Mouse (Mus musculus) hindbrain, embryonic 13.5 days (tissue): ENCODE measurements at regions not wholly inside any gene's neighbourhood (a gene's known extent, or its start where the extent isn't known, plus 50 kb on each side); places are given as distances from the start of the nearest gene placed in this dataset.

Experiments used
- ATAC-seq: fragments of 200-750 bp; cut with Nextera tagmentation; 2 replicates; pipeline ENCODE4 v1.8.0; 2017; ENCODE audit warnings: moderate TSS enrichment; ENCODE audit not compliant: low FRiP score
- H3K27ac ChIP-seq: fragments of 300-500 bp; sonication (generic); 2 replicates; pipeline ENCODE4 v1.5.1; 2015; ENCODE audit warnings: inconsistent platforms, mild to moderate bottlenecking, moderate library complexity
- H3K27me3 ChIP-seq: fragments of 300-500 bp; sonication (generic); 2 replicates; pipeline ENCODE4 v1.6.1; 2015; ENCODE audit warnings: mild to moderate bottlenecking, inconsistent platforms
- H3K36me3 ChIP-seq: fragments of 300-500 bp; sonication (generic); 2 replicates; pipeline ENCODE4 v1.6.1; 2015; ENCODE audit warnings: mild to moderate bottlenecking, inconsistent platforms
- H3K4me1 ChIP-seq: fragments of 300-500 bp; sonication (generic); replicated peaks from 2 replicates; pipeline ENCODE4 v1.6.1; 2015; ENCODE audit warnings: inconsistent platforms
- H3K4me2 ChIP-seq: fragments of 300-500 bp; sonication (generic); 2 replicates; pipeline ENCODE4 v1.6.1; 2015; ENCODE audit warnings: inconsistent platforms, mild to moderate bottlenecking, moderate library complexity
- H3K4me3 ChIP-seq: fragments of 300-500 bp; sonication (generic); 2 replicates; pipeline ENCODE4 v1.5.1; 2015; ENCODE audit warnings: mild to moderate bottlenecking, inconsistent platforms
- H3K9ac ChIP-seq: fragments of 300-500 bp; sonication (generic); 2 replicates; pipeline ENCODE4 v1.6.1; 2015; ENCODE audit warnings: mild to moderate bottlenecking, inconsistent platforms
- H3K9me3 ChIP-seq: fragments of 300-500 bp; sonication (generic); 2 replicates; pipeline ENCODE4 v1.6.1; 2016; ENCODE audit warnings: inconsistent platforms
- whole genome bisulfite sequencing: fragments of 180-500 bp; shearing (Covaris S2); methylation state at CpG from one replicate; pipeline ENCODE4 v1.1.7; 2015; 5-methylcytosine and 5-hydroxymethylcytosine counted together

DNA sequence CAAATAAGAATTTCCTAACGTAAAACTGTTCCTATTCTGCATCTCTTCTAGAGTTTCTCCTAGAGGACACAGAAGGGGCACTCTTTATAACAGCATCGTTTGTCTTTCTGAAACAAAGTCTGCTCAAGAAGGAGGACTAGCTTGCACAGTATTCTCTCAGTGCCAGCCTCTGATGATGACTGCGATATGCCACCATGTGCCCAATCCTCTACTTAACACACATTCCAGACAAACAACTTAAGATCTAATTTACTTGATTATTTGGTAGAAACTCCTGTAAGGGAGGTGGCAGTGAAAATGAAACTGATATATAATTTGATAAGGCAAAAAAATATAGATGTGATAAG is 139.9 kb downstream of the Klf6 start:
- 78% methylated on average over 3 of the region's 3 CpGs for WGBS
- no peak overlapping the region for H3K4me3 ChIP-seq
- H3K4me1 ChIP-seq, result peaks cover 6% of the 10 kb centered on the region; the same call in 1 of the 2 replicates
- no peak overlapping the region for H3K4me2 ChIP-seq
- no peaks in the 10 kb centered on the region for H3K9me3 ChIP-seq
- no peak overlapping the region for H3K27ac ChIP-seq
- ATAC-seq, result no peak
- no peaks in the 10 kb centered on the region for H3K36me3 ChIP-seq
- no peaks in the 10 kb centered on the region for H3K27me3 ChIP-seq
- H3K9ac ChIP-seq, result no peak overlapping the region

DNA sequence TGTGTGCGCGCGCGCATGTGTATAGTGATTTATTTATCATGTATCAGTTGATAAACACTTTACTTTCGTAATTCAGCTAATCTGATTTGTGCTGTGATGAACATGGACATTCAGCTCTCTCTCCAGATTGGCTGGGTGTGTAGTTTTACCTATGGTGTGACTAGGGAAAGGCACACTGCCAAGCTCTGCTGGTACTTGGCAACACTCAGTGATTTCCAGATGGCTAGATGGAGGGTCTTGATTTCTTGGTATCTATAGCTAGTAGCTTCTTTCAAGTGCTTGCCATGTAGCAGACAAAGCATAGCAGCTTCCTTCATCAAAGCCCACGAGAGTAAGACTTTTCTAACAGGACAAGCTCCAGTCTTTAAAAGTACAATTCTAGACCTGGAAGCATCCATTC is 144.6 kb downstream of the Klf6 start:
- Histone ChIP-seq H3K4me2 (no peak overlapping the region), H3K9ac (no peak overlapping the region), H3K36me3 (no peaks in the 10 kb centered on the region), H3K4me1 (peaks cover 6% of the 10 kb centered on the region; the same call in 1 of the 2 replicates), H3K9me3 (no peaks in the 10 kb centered on the region), H3K27me3 (no peaks in the 10 kb centered on the region), H3K4me3 (no peak overlapping the region), H3K27ac (no peak overlapping the region)
- WGBS, result 91% methylated on average over 6 of the region's 6 CpGs
- ATAC-seq, result no peak

DNA sequence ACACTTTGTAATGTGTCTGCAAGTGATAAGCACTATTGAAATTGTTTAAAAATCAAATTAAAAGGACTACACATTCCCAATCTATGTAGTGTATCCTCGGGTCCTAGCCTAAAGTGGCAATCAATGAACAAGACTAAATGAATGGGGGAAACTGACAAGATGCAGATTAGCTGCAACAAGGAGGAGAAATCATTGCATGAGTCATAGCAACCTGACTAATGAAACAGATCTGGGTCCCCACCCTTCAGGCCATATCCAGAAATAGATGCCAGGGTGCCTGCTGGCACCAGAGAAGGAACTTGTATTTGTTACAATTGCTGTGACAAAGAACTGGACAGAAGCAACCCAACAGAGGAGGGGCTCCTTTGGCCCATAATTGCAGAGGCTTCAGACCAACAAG is 148.4 kb downstream of the Klf6 start:
- Histone ChIP-seq H3K36me3 (no peaks in the 10 kb centered on the region), H3K27me3 (no peaks in the 10 kb centered on the region), H3K9ac (no peak overlapping the region), H3K4me3 (no peak overlapping the region), H3K9me3 (no peaks in the 10 kb centered on the region), H3K4me1 (no peaks in the 10 kb centered on the region), H3K27ac (no peak overlapping the region), H3K4me2 (no peak overlapping the region)
- WGBS, result 59% methylated on average over 1 of the region's 1 CpGs
- no peak for ATAC-seq

DNA sequence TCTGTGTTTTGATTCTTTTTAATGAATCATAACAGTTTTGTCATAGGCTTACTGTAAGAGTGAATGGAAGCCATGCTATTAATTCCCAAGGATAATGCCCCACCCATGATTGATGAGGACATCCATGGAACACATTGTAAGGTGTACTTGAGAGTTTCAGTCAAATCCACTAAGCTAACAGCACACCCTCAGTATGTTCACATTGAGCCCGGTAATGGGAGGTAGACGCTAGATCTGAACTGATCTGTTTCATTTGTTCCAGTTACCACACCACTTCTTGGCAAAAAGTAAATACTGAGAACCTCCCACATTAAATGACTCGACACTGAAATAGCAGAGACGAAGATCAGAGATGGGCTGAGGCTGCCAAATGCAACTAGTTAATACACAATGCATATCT is 165.9 kb downstream of the Klf6 start:
- ATAC-seq, result no peak
- H3K4me2 ChIP-seq, result no peak overlapping the region
- no peak overlapping the region for H3K9ac ChIP-seq
- H3K9me3 ChIP-seq, result no peaks in the 10 kb centered on the region
- H3K36me3 ChIP-seq, result no peaks in the 10 kb centered on the region
- H3K4me1 ChIP-seq, result 0 out of 2 replicates have a peak, but pooled peaks cover 2% of the 10 kb centered on the region
- H3K4me3 ChIP-seq, result no peak overlapping the region
- H3K27me3 ChIP-seq, result no peaks in the 10 kb centered on the region
- 95% methylated on average over 4 of the region's 4 CpGs for WGBS
- no peak overlapping the region for H3K27ac ChIP-seq

DNA sequence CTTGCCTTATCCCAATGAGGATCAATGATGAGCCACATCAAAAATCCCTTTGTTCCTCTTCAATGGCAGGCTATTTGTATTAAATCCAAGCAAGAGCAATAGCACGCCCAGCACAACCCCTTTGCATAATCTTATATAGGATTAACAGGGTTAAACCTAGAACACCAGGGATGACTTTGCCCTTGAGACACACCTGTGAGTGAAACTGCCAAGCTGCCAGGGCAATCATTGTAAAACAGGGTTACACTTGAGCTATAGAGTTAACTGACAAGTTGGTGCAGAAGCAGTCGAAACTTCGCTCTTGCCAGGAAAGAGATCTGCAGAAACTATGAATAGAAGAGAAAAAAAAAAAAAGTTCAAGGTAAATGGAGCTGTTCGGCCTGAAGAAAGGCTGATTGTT is 167.6 kb downstream of the Klf6 start:
- Histone ChIP-seq H3K4me1 (0 out of 2 replicates have a peak, but pooled peaks cover 2% of the 10 kb centered on the region), H3K27me3 (no peaks in the 10 kb centered on the region), H3K27ac (no peak overlapping the region), H3K4me2 (no peak overlapping the region), H3K9me3 (no peaks in the 10 kb centered on the region), H3K9ac (no peak overlapping the region), H3K4me3 (no peak overlapping the region), H3K36me3 (no peaks in the 10 kb centered on the region)
- WGBS, result 67% methylated on average over 4 of the region's 4 CpGs
- no peak for ATAC-seq

DNA sequence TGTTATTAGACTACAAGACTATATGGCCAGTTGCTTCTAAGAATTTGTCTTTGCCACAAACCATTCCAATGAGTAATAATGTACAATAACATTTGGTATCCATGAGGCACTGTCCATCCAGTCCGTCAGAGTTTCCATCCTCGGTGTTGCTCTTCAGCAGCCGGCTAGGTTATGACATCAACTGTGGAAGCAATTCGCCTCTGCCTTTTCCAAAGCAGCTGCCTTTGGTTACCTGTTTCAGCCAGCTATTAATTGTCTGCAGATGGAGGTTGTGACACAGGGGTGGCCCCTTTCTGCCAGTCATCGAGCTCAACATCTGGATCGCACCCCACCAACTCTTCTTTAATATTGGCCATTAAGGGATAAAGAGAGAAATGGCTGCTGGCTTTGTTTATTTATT is 168.2 kb downstream of the Klf6 start:
- no peak overlapping the region for H3K4me2 ChIP-seq
- no peak overlapping the region for H3K4me3 ChIP-seq
- no peaks in the 10 kb centered on the region for H3K27me3 ChIP-seq
- H3K9ac ChIP-seq, result no peak overlapping the region
- WGBS, result 84% methylated on average over 6 of the region's 6 CpGs
- no peaks in the 10 kb centered on the region for H3K36me3 ChIP-seq
- H3K4me1 ChIP-seq, result 0 out of 2 replicates have a peak, but pooled peaks cover 2% of the 10 kb centered on the region
- H3K9me3 ChIP-seq, result no peaks in the 10 kb centered on the region
- ATAC-seq, result no peak
- H3K27ac ChIP-seq, result no peak overlapping the region

DNA sequence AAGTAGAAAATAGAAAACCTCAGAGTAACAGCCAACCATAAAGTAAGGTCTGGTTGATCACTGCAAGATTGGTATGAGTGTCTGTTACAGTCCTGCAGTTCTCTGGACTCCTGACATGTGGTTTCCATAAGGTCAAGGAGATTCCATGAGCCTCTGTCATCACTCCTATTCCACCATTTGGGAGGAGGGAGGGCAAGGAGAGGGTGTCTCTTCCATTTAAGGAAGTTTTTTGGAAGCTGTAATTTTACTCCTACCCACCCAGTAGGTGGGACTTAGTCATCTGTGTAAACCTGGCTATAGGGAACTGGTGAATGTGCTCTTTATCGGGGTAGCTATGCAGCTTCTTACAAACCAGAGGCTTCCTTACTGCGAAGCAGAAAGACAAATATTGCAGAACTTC is 168.8 kb downstream of the Klf6 start:
- no peaks in the 10 kb centered on the region for H3K27me3 ChIP-seq
- H3K4me2 ChIP-seq, result no peak overlapping the region
- H3K9me3 ChIP-seq, result no peaks in the 10 kb centered on the region
- no peaks in the 10 kb centered on the region for H3K36me3 ChIP-seq
- H3K4me3 ChIP-seq, result no peak overlapping the region
- H3K27ac ChIP-seq, result no peak overlapping the region
- 0 out of 2 replicates have a peak, but pooled peaks cover 2% of the 10 kb centered on the region for H3K4me1 ChIP-seq
- ATAC-seq, result no peak
- H3K9ac ChIP-seq, result no peak overlapping the region
- 85% methylated on average over 2 of the region's 2 CpGs for WGBS

DNA sequence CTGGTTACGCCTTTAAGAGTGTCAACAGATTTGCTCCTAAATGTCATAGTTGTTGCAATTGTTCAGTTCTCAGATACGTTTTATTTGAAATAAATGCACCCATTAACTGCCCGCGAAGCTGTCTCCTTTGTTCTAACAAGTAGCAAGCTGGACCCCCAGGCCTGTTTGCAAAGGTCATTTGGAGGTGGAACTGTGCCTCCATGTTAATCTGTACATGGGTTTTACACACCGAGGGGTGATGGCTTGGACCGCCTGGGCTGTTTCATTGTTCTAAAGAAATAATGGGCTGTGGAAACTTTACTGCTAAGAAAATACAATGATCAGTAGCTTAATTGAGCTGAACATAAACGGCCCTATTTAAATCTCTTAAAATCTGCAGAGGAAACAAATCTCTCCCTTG is 178.8 kb downstream of the Klf6 start:
- WGBS, result 42% methylated on average over 7 of the region's 7 CpGs
- no peak overlapping the region for H3K4me2 ChIP-seq
- ATAC-seq, result no peak

DNA sequence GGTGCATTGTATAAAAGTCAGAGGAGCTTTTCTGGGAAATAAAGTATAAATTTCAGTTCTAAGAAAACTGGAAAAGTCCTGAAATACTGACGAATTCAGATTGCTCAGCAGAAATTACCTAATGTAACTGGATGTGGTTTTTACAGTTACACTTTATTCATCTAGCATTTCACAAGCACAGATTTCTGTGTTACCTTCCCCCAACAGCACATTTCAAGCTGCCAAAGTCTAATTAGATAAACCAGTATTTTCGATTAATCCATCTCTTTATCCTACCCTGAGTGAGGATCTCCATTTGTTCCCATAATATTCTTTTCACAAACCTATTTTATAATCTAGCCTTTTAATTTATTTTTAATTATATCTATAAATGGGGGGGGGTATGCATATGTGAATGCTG is 179.4 kb downstream of the Klf6 start:
- no peak for ATAC-seq
- Histone ChIP-seq H3K4me2 (no peak overlapping the region), H3K4me1 (0 out of 2 replicates have a peak, but pooled peaks cover 3% of the 10 kb centered on the region), H3K27ac (no peak overlapping the region), H3K36me3 (no peaks in the 10 kb centered on the region), H3K9me3 (no peaks in the 10 kb centered on the region), H3K27me3 (no peaks in the 10 kb centered on the region), H3K9ac (no peak overlapping the region), H3K4me3 (no peak overlapping the region)
- WGBS, result 87% methylated on average over 2 of the region's 2 CpGs

More for the DNA sequence above, 178.8 kb downstream of the Klf6 start:
- no peaks in the 10 kb centered on the region for H3K36me3 ChIP-seq
- H3K9ac ChIP-seq, result no peak overlapping the region
- no peak overlapping the region for H3K4me3 ChIP-seq
- 0 out of 2 replicates have a peak, but pooled peaks cover 3% of the 10 kb centered on the region for H3K4me1 ChIP-seq
- H3K27me3 ChIP-seq, result no peaks in the 10 kb centered on the region
- no peak overlapping the region for H3K27ac ChIP-seq
- no peaks in the 10 kb centered on the region for H3K9me3 ChIP-seq

DNA sequence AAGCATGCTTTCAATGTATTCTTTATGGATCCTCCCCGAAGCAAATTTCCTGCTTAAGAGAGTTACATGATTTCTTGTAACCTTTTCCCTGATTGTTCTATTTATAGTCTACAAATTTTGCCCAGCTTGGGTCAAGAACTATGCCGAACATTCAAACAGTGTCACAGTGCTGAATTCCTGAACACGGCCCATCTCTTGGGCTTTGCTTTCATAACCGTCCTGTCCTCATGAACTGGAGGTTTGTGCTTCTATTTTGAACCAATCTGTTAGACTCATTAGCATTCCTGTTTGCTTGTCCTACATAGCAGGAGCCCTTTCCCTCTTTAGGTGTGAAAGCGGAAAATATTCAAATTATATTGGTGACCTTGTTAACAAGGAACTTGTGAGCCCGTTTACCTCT is 181.2 kb downstream of the Klf6 start:
- no peaks in the 10 kb centered on the region for H3K27me3 ChIP-seq
- H3K9me3 ChIP-seq, result no peaks in the 10 kb centered on the region
- 0 out of 2 replicates have a peak, but pooled peaks cover 3% of the 10 kb centered on the region for H3K4me1 ChIP-seq
- no peak overlapping the region for H3K4me2 ChIP-seq
- WGBS, result 83% methylated on average over 6 of the region's 6 CpGs
- no peak overlapping the region for H3K9ac ChIP-seq
- no peak for ATAC-seq
- H3K27ac ChIP-seq, result no peak overlapping the region
- H3K36me3 ChIP-seq, result no peaks in the 10 kb centered on the region
- H3K4me3 ChIP-seq, result no peak overlapping the region

DNA sequence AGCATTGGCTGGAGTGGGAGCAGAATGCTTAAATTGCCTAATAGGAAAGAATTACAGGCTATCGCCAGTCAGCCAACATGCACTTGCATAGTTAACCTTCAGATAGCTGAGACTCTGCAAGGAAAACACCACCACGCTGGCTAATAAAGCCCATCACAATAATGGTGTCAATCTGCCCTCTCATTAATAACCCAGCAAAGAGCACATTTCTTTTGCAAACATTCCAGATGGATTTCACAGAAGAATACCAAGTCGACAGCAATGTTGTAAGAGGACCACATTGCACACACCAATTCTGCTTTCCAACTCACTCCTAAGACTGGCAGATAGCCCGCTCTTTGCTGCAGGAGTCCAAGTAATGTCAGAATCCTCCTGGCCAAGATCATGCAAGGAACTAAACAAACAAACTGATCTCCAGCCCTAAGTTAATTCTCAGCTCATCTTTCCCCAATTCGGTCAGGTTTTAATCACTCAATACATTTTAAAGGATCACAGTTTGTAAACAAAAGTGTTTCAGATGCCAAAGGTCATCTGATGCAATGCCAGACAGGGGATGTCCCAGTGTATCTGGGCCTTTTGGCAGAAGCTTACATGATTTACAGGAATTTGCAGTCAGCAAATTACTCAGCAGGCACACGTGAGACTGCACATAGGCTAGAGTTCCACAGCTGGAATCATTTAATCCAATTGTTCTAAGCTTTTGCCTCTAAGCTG is 198.4 kb downstream of the Klf6 start:
- WGBS, result 41% methylated on average over 6 of the region's 6 CpGs
- Histone ChIP-seq H3K4me2 (no peak overlapping the region), H3K36me3 (no peaks in the 10 kb centered on the region), H3K4me1 (peaks cover 9% of the 10 kb centered on the region), H3K27me3 (no peaks in the 10 kb centered on the region), H3K4me3 (no peak overlapping the region), H3K9me3 (no peaks in the 10 kb centered on the region), H3K27ac (no peak overlapping the region), H3K9ac (no peak overlapping the region)
- 0 out of 2 replicates have a peak, but pooled peaks have one; percentile 28 for ATAC-seq

DNA sequence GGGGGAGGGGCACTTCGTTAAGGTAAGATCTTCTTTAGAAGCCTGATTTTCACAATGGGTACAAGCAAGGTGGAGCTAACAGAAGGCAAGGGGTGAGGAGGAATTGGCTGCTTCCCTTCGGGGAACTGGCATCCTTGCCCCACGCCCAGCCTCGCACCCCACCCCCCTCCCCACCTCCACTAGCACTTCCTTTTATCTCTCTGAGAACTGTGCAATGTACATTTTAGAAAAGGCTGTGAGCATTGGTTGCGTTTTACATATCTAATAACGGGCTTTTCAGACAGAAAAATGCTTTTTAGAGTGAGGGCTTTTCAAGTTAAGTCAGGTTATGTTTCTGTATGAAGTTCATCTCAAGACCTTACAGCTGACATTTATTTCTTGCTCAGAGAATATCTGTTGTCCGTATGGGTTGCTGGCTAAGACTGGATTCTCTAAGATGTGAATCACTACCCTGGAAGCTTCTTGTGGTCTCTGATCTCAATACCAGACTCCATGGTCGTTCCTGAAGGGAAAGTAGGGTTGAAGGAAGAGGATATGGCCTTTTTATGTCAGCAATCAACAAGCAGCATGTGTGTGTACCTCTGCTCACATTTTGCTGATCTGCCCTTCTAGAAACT is 199.1 kb downstream of the Klf6 start:
- Histone ChIP-seq H3K27me3 (no peaks in the 10 kb centered on the region), H3K9ac (no peak overlapping the region), H3K36me3 (no peaks in the 10 kb centered on the region), H3K4me1 (peaks cover 9% of the 10 kb centered on the region), H3K9me3 (no peaks in the 10 kb centered on the region), H3K4me2 (no peak overlapping the region), H3K27ac (no peak overlapping the region), H3K4me3 (no peak overlapping the region)
- ATAC-seq, result no peak
- WGBS, result 64% methylated on average over 8 of the region's 8 CpGs

DNA sequence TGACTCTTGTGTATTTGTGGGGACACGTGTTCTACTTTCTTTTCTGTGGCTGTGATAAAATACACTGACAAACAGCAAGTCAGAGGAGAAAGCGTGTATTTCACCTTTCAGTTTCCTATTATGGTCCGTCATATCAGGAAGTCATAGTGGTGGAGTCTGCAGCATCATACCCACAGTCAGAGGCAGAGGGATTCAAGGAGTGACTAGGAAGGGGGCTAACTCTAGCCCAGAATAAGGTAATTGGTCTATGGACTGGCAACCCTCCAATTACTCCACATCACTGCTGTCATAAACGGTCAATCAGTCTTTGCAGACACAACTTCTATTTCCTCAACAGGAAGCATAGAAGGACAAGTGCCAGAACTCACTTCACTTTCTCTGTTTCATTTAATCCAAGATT is 201.0 kb downstream of the Klf6 start:
- Histone ChIP-seq H3K27ac (no peak overlapping the region), H3K4me3 (no peak overlapping the region), H3K36me3 (no peaks in the 10 kb centered on the region), H3K4me2 (no peak overlapping the region), H3K27me3 (no peaks in the 10 kb centered on the region), H3K9ac (no peak overlapping the region), H3K9me3 (no peaks in the 10 kb centered on the region), H3K4me1 (peaks cover 9% of the 10 kb centered on the region)
- ATAC-seq, result no peak
- WGBS, result 90% methylated on average over 4 of the region's 4 CpGs
